Mouse (Mus musculus): Measurements from ENCODE around the gene 1700016C15Rik. TPM values are rescaled to one million over a fixed set of nuclear protein-coding genes. Genes with fewer than 3 reads are reported as not detected.
A peak's percentile ranks its signal among the peaks of the same experiment; 100 is the strongest.

The 1700016C15Rik gene
- polyA plus RNA-seq, 1 experiment from 2014 or later: not detected

- no peak overlapping the region for H3K4me2 ChIP-seq (replicated peaks)
- no peak overlapping the region for H3K4me3 ChIP-seq
- H3K9me3 ChIP-seq: peaks cover 15% of the 10 kb centered on the region
- no peak overlapping the region for H3K27ac ChIP-seq
- no peak overlapping the region for H3K9ac ChIP-seq
- 0 out of 2 replicates have a peak, but pooled peaks cover 8% of the 10 kb centered on the region for H3K36me3 ChIP-seq
- no peak for ATAC-seq (ENCODE audit: insufficient number of reproducible peaks, insufficient read depth, low FRiP score, low TSS enrichment)
- 61% methylated on average over 1 of the region's 1 CpGs for WGBS
- no peaks in the 10 kb centered on the region for H3K27me3 ChIP-seq
- H3K4me1 ChIP-seq: peaks cover 8% of the 10 kb centered on the region; the same call in 1 of the 2 replicates
These were observed 23.9 kb downstream of the 1700016C15Rik start for GRCm38 (mm10) chr1:177753496-177753895.

GRCm38 (mm10) chr1:177757249-177757648 lies 27.6 kb downstream of the 1700016C15Rik start:
- no peaks in the 10 kb centered on the region for H3K27me3 ChIP-seq
- no peak overlapping the region for H3K27ac ChIP-seq
- H3K4me3 ChIP-seq: no peak overlapping the region
- H3K9me3 ChIP-seq: no peaks in the 10 kb centered on the region
- ATAC-seq (ENCODE audit: insufficient number of reproducible peaks, insufficient read depth, low FRiP score, low TSS enrichment): no peak
- H3K4me2 ChIP-seq (replicated peaks): no peak overlapping the region
- 25% methylated on average over 5 of the region's 5 CpGs for WGBS
- H3K36me3 ChIP-seq: 0 out of 2 replicates have a peak, but pooled peaks cover 3% of the 10 kb centered on the region
- H3K4me1 ChIP-seq: peaks cover 8% of the 10 kb centered on the region; the same call in 1 of the 2 replicates
- no peak overlapping the region for H3K9ac ChIP-seq

GRCm38 (mm10) chr1:177768931-177769330 lies 39.3 kb downstream of the 1700016C15Rik start:
- no peak for ATAC-seq (ENCODE audit: insufficient number of reproducible peaks, insufficient read depth, low FRiP score, low TSS enrichment)
- peaks cover 35% of the 10 kb centered on the region for H3K36me3 ChIP-seq
- H3K9ac ChIP-seq: no peak overlapping the region
- H3K9me3 ChIP-seq: no peaks in the 10 kb centered on the region
- H3K27me3 ChIP-seq: no peaks in the 10 kb centered on the region
- no peak overlapping the region for H3K4me3 ChIP-seq
- no peak overlapping the region for H3K4me2 ChIP-seq (replicated peaks)
- H3K27ac ChIP-seq: no peak overlapping the region
- no peaks in the 10 kb centered on the region for H3K4me1 ChIP-seq

- H3K4me2 ChIP-seq (replicated peaks): no peak overlapping the region
- H3K27ac ChIP-seq: no peak overlapping the region
- 83% methylated on average over 2 of the region's 2 CpGs for WGBS
- H3K36me3 ChIP-seq: peaks cover 44% of the 10 kb centered on the region
- no peak overlapping the region for H3K9ac ChIP-seq
- H3K4me3 ChIP-seq: no peak overlapping the region
- no peaks in the 10 kb centered on the region for H3K9me3 ChIP-seq
- ATAC-seq (ENCODE audit: insufficient number of reproducible peaks, insufficient read depth, low FRiP score, low TSS enrichment): no peak
- H3K27me3 ChIP-seq: no peaks in the 10 kb centered on the region
- no peaks in the 10 kb centered on the region for H3K4me1 ChIP-seq
These were observed 47.8 kb downstream of the 1700016C15Rik start for GRCm38 (mm10) chr1:177777397-177777796.

- Histone ChIP-seq H3K36me3 (no peaks in the 10 kb centered on the region), H3K9ac (no peak overlapping the region), H3K9me3 (no peaks in the 10 kb centered on the region), H3K27me3 (no peaks in the 10 kb centered on the region), H3K4me2 (replicated peaks) (no peak overlapping the region), H3K27ac (no peak overlapping the region), H3K4me1 (peaks cover 10% of the 10 kb centered on the region; the same call in 1 of the 2 replicates), H3K4me3 (no peak overlapping the region)
- WGBS: 83% methylated on average over 3 of the region's 3 CpGs
- ATAC-seq (ENCODE audit: insufficient number of reproducible peaks, insufficient read depth, low FRiP score, low TSS enrichment): no peak
These were observed 63.2 kb downstream of the 1700016C15Rik start for GRCm38 (mm10) chr1:177792835-177793234.

- Histone ChIP-seq H3K27me3 (no peaks in the 10 kb centered on the region), H3K27ac (no peak overlapping the region), H3K9me3 (no peaks in the 10 kb centered on the region), H3K4me1 (peaks cover 10% of the 10 kb centered on the region; the same call in 1 of the 2 replicates), H3K9ac (peak overlapping the region; percentile 45), H3K36me3 (no peaks in the 10 kb centered on the region), H3K4me3 (peak overlapping the region; percentile 93), H3K4me2 (replicated peaks) (peak overlapping the region; percentile 68)
- 11% methylated on average over 8 of the region's 8 CpGs for WGBS
- no peak for ATAC-seq (ENCODE audit: insufficient number of reproducible peaks, insufficient read depth, low FRiP score, low TSS enrichment)
These were observed 65.3 kb downstream of the 1700016C15Rik start for GRCm38 (mm10) chr1:177794866-177795265.

- peak; percentile 37 for ATAC-seq (ENCODE audit: insufficient number of reproducible peaks, insufficient read depth, low FRiP score, low TSS enrichment)
- Histone ChIP-seq H3K36me3 (no peaks in the 10 kb centered on the region), H3K27me3 (no peaks in the 10 kb centered on the region), H3K4me1 (peaks cover 10% of the 10 kb centered on the region; the same call in 1 of the 2 replicates), H3K9me3 (no peaks in the 10 kb centered on the region), H3K27ac (peak overlapping the region; percentile 95), H3K4me3 (peak overlapping the region; percentile 93), H3K4me2 (replicated peaks) (peak overlapping the region; percentile 68), H3K9ac (peak overlapping the region; percentile 80)
- WGBS: under 1% methylated on average over 38 of the region's 41 CpGs
These were observed 66.0 kb downstream of the 1700016C15Rik start for GRCm38 (mm10) chr1:177795421-177796192.

GRCm38 (mm10) chr1:177796193-177796939 lies 66.8 kb downstream of the 1700016C15Rik start, which contains the start of gene Adss:
Gene Adss, minus strand, starts transcription at chr1:177796511.
- Histone ChIP-seq H3K9ac (peak within 1 kb of the TSS; percentile 80), H3K27me3 (no peaks in the 10 kb centered on the region), H3K4me1 (peaks cover 10% of the 10 kb centered on the region; the same call in 1 of the 2 replicates), H3K4me2 (replicated peaks) (peak within 1 kb of the TSS; percentile 68), H3K27ac (peak within 1 kb of the TSS; percentile 95), H3K4me3 (peak within 1 kb of the TSS; percentile 93), H3K36me3 (no peaks in the 10 kb centered on the region), H3K9me3 (no peaks in the 10 kb centered on the region)
- peak; percentile 100 for ATAC-seq (ENCODE audit: insufficient number of reproducible peaks, insufficient read depth, low FRiP score, low TSS enrichment)
- WGBS: under 1% methylated on average over 63 of the region's 64 CpGs

- H3K4me3 ChIP-seq: no peak overlapping the region
These were observed 67.6 kb downstream of the 1700016C15Rik start for GRCm38 (mm10) chr1:177797151-177797755.

More at GRCm38 (mm10) chr1:177797151-177797755, 67.6 kb downstream of the 1700016C15Rik start:
- ATAC-seq (ENCODE audit: insufficient number of reproducible peaks, insufficient read depth, low FRiP score, low TSS enrichment): no peak
- WGBS: 74% methylated on average over 8 of the region's 8 CpGs
- Histone ChIP-seq H3K36me3 (no peaks in the 10 kb centered on the region), H3K4me2 (replicated peaks) (no peak overlapping the region), H3K9ac (no peak overlapping the region), H3K9me3 (no peaks in the 10 kb centered on the region), H3K27me3 (no peaks in the 10 kb centered on the region), H3K27ac (no peak overlapping the region), H3K4me1 (peaks cover 10% of the 10 kb centered on the region; the same call in 1 of the 2 replicates)

Measured in embryonic facial prominence, embryonic 12.5 days (tissue).